Mouse (Mus musculus) T-helper 17 cell (primary cell): ENCODE results near the gene Dtnb.

Experiments used
- in situ Hi-C, 2 experiments: fragments of 300-600 bp; cut with MboI, MseI; formaldehyde crosslinking; loops; 1 replicate in 1 of 2; 2 replicates in 1 of 2; pipeline ENCODE4 v1.15.1; 2025; ENCODE audit warnings: high pct_unique_total_duplicates in 2 of 2

Gene Dtnb

DNA sequence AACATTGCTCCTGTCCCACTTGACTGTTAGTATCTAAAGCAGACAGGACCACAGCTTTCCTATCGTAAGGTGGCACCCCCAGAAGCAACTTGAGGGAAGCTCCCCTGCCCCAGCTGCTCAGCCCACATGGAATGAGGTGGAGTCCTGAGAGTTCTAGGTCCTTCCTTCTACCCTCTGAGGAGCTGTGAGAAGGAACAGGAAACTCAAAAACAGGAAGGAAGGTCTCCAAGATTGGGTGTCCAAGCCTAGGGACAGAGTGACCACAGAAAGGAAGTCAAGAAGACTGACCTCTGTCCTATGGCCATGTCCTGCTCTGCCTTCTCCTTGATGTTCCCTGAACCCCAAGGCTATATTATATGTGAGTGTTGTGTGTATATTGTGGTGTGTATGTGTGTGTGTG is 227.4 kb downstream of the Dtnb start:
- in situ Hi-C loops = no loop called here

DNA sequence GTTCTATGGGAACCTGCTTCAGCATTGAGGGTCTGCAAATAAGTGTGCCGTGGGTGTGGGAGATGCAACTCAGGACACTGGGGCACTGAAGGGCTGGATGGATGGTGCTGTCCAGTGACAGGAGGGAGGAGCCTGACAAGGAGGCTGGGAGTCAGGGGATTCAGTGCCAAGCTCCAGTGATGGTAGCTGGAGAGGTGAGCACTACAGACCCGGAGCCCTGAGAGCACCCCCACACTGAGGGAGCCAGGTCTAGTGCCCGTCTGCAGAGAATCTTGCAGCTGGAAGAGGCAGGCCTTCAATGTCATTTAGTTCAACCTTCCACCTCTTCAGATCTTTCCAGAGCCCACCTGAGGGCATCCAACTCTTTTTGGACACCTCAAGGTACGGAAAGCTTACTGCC is 233.7 kb downstream of the Dtnb start, which contains the start of gene Dnmt3a:
Gene Dnmt3a (plus strand): TSS at position 156 of the 400 bp plus-strand sequence.
- in situ Hi-C loops = loop anchor here in 1 of 2 experiments (5.0 kb wide), 1 partner anchor 79 kb away; no protein-coding TSS in a partner anchor

GRCm38 (mm10) chr12:3806271-3806684 is 234.1 kb downstream of the Dtnb start:
- in situ Hi-C loops = loop anchor here in 1 of 2 experiments (5.0 kb wide), 1 partner anchor 79 kb away; no protein-coding TSS in a partner anchor

- in situ Hi-C loops = loop anchor here in 1 of 2 experiments (5.0 kb wide), 1 partner anchor 80 kb away; no protein-coding TSS in a partner anchor
These were observed 234.7 kb downstream of the Dtnb start for GRCm38 (mm10) chr12:3806703-3807547.

GRCm38 (mm10) chr12:3807548-3808395 is 235.6 kb downstream of the Dtnb start:
- in situ Hi-C loops = loop anchor here in 1 of 2 experiments (5.0 kb wide), 1 partner anchor 80 kb away; no protein-coding TSS in a partner anchor

DNA sequence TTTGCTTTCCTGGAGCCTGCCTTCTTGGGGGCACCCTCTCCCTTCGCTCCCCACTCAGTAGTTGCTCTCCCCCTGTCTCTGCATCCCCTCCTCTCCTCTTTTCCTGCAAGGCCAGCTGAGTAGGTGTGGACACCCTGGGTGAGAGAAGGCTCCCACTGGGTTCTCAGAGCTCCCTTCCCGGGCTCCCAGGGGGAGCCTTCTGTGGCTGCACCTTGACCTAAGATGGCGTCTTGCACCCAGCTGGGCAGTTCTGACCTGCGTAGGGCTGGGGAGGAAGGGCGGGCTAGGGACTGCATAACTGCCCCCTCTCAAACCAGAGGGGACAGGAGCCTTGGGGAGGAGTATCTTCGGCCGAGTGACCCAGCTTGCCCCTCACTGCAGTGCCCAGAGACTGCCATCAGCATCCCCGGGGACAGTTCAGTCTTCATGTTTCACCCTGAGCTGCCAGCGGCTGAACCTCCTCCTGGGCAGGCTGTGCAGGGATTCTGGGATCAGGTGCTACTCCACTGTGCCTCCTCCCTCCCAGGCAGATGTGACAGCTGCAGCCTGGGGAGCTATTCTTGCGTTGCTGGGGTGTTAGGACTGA is 236.3 kb downstream of the Dtnb start:
- in situ Hi-C loops = loop anchor here in 1 of 2 experiments (5.0 kb wide), 1 partner anchor 81 kb away; no protein-coding TSS in a partner anchor

DNA sequence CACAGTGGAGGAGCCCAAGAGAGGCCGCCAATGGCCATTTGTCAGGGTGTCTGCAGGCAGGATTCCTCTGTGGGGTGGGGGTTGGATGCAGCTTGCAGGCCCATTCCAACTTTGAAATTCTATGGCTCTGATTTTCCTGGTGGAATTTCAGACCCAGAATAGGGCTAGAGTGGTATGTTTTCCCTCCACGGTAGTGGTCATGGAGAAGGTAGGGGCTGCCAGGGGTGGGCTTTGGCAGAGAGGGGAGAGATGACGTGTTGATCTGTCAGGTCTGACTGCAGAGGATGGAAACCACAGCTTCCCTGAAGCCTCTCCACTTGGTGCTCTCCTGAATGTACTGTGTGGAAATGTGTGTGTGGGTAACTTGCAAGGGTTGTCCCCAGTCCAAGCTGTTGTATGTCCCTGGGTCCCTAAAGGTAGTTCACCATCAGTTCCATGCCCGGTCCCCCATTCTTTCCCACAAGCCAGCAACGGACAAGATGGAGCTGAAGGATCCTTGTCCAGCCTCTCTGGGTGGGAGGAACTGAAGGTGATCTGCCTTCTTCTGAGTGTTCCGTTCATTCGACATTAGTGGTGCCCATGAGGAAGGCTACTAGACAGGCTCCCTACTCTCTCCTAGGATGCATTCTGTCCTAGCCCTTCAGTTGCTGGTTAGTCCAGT is 237.5 kb downstream of the Dtnb start:
- in situ Hi-C loops = loop anchor here in 1 of 2 experiments (5.0 kb wide), 1 partner anchor 82 kb away; no protein-coding TSS in a partner anchor

GRCm38 (mm10) chr12:3810455-3810854 is 238.3 kb downstream of the Dtnb start:
- in situ Hi-C loops = no loop called here

DNA sequence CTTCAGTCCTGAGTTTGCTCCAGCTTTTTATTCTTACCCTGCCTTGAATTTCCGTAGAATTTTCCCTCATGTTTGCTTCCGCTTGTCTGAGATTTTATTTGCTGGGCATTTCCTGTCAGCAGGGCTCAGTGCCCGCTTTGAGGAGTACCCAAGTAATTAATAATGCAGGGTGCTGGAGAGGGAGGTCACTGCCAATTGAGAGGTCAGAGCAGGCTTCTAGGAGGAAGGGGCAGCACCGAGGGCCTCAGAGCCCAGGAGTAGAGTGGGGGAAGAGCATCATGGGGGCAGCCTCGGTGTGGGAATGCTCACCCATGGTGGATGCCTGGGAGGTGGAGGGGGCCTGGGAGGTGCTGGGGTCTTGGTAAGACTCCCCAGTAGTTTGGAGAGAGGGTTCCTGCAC is 239.4 kb downstream of the Dtnb start:
- in situ Hi-C loops = no loop called here

DNA sequence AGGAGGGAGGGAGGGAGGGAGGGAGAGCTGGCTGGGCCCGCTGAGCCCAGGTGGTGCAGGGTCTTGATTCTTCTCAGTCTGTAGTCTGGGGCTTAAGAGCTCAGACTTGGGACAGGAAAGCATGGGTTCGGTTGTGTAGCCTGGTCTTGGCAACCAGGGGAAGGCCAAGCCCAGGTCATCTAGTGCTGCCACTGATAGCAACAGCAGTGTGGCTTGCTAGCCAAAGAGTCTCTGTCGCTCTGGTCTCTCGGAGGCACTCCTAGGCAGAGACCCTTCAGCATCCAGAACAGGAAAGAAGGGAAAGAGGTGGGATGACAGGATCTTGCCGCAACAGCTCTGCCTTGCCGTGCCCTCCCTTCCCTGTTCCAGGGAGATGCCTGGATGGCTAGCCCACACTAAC is 240.1 kb downstream of the Dtnb start:
- in situ Hi-C loops = no loop called here

DNA sequence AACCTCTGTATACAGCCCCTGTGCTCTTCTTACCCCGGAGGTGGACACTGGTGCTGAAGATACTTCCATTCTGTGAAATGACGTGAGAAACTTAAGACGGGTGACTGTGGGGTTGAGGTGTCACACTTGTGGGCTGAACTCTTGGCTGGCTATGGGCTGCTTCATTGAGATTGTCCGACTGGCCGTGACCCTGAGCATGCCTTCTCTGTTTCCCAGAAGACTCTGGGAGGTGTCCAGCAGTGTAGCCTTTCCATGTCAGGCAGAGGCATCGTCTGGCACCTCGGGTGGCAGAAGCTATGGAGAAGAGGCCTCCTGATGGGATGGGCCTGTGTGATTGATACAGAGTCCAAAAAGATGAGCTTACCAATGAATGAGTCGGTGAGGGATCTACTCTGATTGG is 241.0 kb downstream of the Dtnb start:
- in situ Hi-C loops = no loop called here

GRCm38 (mm10) chr12:3815386-3815785 is 243.2 kb downstream of the Dtnb start:
- in situ Hi-C loops = no loop called here

- in situ Hi-C loops = no loop called here
These were observed 244.9 kb downstream of the Dtnb start for GRCm38 (mm10) chr12:3817033-3817432.

DNA sequence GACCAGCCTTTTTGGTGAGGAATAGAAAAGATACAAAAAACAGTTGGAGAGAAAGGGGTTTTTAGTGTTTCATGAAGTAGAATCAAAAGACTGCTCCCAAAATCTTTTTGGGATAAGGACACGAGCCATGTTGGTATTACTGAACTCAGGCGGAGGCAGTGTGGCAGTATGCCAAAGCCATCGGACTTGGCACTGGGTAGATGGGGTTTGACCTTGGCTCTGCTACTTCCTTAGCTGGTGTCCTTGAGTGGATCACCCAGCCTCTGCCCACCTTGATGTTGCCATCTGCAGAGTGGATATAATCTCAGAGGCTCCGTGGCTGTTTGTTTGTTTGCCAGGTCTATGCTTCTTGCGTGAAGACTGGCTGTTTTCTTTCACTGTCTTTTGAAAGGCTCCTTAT is 245.4 kb downstream of the Dtnb start:
- in situ Hi-C loops = no loop called here

GRCm38 (mm10) chr12:3819899-3820298 is 247.7 kb downstream of the Dtnb start:
- in situ Hi-C loops = no loop called here

GRCm38 (mm10) chr12:3823408-3823807 is 251.2 kb downstream of the Dtnb start:
- in situ Hi-C loops = no loop called here

DNA sequence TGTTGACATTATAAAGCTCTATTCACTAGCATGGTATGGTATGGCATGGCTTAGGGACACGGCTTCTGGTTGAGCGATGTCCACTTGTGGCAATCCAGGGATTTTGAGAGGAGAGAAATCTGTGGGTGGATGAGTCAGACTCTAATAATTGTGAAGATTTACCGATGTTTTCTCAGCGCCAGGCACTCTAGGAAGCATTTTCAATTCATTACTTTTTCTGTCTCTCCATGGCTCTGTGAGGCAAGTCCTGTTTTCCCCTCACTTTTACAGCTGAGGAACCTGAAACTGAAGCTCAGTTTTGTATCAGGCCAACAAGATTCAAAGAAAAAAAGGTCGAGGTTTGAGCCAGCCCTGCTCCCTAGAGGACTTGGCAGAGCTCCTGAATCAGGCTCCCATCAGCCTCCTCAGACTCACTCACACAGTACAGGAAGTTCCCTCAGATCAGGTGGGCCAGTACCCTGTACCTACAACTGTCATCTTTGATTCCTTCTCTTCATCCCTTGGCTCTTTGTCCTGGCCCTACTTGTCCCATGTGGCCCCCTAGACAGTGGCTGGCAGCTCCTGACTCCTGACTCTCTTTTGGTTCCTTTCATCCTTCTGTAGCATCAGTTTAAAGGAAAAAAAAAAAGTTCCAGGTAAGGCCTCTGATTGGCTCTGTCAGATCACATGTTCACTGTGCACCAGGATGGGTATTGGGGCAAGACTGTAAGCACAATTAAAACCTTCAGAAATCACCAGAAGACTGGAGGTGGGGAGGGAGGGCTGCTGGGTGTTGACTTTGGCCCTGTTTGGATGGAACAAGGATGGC is 252.9 kb downstream of the Dtnb start:
- in situ Hi-C loops = no loop called here

GRCm38 (mm10) chr12:3825714-3826080 is 253.5 kb downstream of the Dtnb start:
- in situ Hi-C loops = no loop called here

- in situ Hi-C loops = no loop called here
These were observed 255.6 kb downstream of the Dtnb start for GRCm38 (mm10) chr12:3827771-3828170.
